Mouse (Mus musculus): ENCODE measurements around the gene Zfp174. TPM values are rescaled to one million over a fixed set of nuclear protein-coding genes. Genes with fewer than 3 reads are reported as not detected.
A peak's percentile ranks its signal among the peaks of the same experiment; 100 is the strongest.
"Not testable (repeated sequence)": the region's sequence is repeated elsewhere in the genome, so short reads cannot be mapped to it uniquely, and the experiment has no call there.

Gene Zfp174
- polyA plus RNA-seq (2012; rRNA removed): 3.6 and 3.8 TPM in 2 replicates

DNA sequence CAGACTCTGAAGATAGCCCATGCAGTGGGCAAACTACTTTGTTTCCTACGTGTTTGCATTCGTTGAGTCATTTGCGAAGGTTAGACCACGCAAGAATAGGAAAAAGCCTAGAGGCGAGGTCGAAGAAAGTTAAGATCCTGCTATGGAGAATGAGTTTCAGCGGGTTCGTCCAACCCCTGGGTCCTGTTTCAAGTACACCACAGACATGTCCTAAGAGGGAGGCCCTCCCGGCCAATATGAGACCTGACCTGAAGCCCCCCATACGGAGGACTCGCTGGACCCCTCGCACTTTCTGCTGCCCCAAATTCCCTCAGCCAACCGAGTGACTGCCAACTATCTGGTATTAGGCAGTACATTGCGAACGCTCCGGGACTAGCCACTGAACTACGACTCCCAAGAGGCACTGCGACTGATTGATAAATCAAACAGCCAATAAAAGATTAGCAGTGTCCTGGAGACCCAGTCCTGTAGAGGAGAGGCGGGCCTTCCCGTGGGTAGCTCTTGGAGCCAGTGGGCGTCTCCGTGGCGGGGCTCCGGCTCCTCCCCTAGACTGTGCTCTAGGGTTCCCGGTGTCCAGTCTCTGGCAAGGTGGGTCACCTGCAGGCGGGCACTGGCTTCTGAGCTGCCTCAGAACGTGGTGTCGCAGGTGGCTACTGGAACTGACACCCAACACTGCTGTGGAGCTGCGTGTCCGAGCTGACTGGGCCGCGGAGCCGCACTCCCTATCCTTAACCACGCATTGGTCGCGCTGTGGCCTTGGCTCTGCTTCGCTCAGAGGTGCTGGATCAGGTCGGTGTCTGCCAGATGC, at the start of gene Zfp174:
Gene Zfp174, plus strand, starts transcription at position 558 of the 808 bp plus-strand sequence.
- peak; percentile 98 for DNase-seq (ENCODE audit: low read depth)
- TF ChIP-seq CTCF (IDR thresholded peaks at IDR 0.05; ENCODE audit: borderline replicate concordance, extremely low read depth, insufficient read depth, insufficient read length): no peak
- TF ChIP-seq POLR2A (IDR thresholded peaks at IDR 0.05; ENCODE audit: borderline replicate concordance, extremely low read depth, insufficient read depth, insufficient read length, poor library complexity, severe bottlenecking): peak; percentile 29; the same call in 1 of the 2 replicates

DNA sequence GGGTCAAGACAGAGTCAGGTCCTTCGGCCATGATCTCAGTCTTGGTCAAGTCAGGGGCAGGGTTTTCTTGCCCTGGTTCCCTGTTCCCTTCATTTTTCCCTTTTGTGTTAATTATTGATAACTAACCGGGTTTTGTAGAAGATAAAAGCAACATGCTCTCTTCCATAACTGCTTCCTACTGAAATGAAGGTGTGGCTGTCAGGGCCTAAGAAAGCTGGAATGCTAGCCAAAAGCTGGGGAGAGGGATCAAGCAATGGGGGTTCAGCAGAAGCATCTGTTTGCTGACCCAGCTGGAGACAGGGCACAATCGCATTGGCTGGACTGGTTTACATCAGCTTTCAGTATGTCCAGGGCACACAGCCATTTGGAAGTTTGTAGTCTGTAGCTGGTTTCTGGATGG, 38.9 kb upstream of the Zfp174 start:
- TF ChIP-seq POLR2A (IDR thresholded peaks at IDR 0.05; ENCODE audit: borderline replicate concordance, extremely low read depth, insufficient read depth, insufficient read length, poor library complexity, severe bottlenecking): no peak
- TF ChIP-seq CTCF (IDR thresholded peaks at IDR 0.05; ENCODE audit: borderline replicate concordance, extremely low read depth, insufficient read depth, insufficient read length): no peak

GRCm38 (mm10) chr16:3814667-3815066, 32.4 kb upstream of the Zfp174 start:
- not testable (repeated sequence) for DNase-seq (ENCODE audit: low read depth)

More for the DNA sequence above, 38.9 kb upstream of the Zfp174 start:
- DNase-seq (ENCODE audit: low read depth): no peak

GRCm38 (mm10) chr16:3820202-3820601, 26.9 kb upstream of the Zfp174 start:
- DNase-seq (ENCODE audit: low read depth): no peak
- TF ChIP-seq POLR2A (IDR thresholded peaks at IDR 0.05; ENCODE audit: borderline replicate concordance, extremely low read depth, insufficient read depth, insufficient read length, poor library complexity, severe bottlenecking) (no peak), CTCF (IDR thresholded peaks at IDR 0.05; ENCODE audit: borderline replicate concordance, extremely low read depth, insufficient read depth, insufficient read length) (no peak)

GRCm38 (mm10) chr16:3828021-3828420, 19.0 kb upstream of the Zfp174 start:
- no peak for DNase-seq (ENCODE audit: low read depth)
- TF ChIP-seq POLR2A (IDR thresholded peaks at IDR 0.05; ENCODE audit: borderline replicate concordance, extremely low read depth, insufficient read depth, insufficient read length, poor library complexity, severe bottlenecking) (no peak), CTCF (IDR thresholded peaks at IDR 0.05; ENCODE audit: borderline replicate concordance, extremely low read depth, insufficient read depth, insufficient read length) (no peak)

GRCm38 (mm10) chr16:3829727-3830126, 17.3 kb upstream of the Zfp174 start:
- TF ChIP-seq CTCF (IDR thresholded peaks at IDR 0.05; ENCODE audit: borderline replicate concordance, extremely low read depth, insufficient read depth, insufficient read length) (no peak), POLR2A (IDR thresholded peaks at IDR 0.05; ENCODE audit: borderline replicate concordance, extremely low read depth, insufficient read depth, insufficient read length, poor library complexity, severe bottlenecking) (no peak)
- no peak for DNase-seq (ENCODE audit: low read depth)

- no peak for DNase-seq (ENCODE audit: low read depth)
- TF ChIP-seq POLR2A (IDR thresholded peaks at IDR 0.05; ENCODE audit: borderline replicate concordance, extremely low read depth, insufficient read depth, insufficient read length, poor library complexity, severe bottlenecking): no peak
- TF ChIP-seq CTCF (IDR thresholded peaks at IDR 0.05; ENCODE audit: borderline replicate concordance, extremely low read depth, insufficient read depth, insufficient read length): no peak
Measured at GRCm38 (mm10) chr16:3830588-3831109, 16.4 kb upstream of the Zfp174 start, which contains the start of gene Olfr15. TSS of gene Olfr15 (plus strand) at chr16:3830878.

- DNase-seq (ENCODE audit: low read depth): no peak
- TF ChIP-seq CTCF (IDR thresholded peaks at IDR 0.05; ENCODE audit: borderline replicate concordance, extremely low read depth, insufficient read depth, insufficient read length) (no peak), POLR2A (IDR thresholded peaks at IDR 0.05; ENCODE audit: borderline replicate concordance, extremely low read depth, insufficient read depth, insufficient read length, poor library complexity, severe bottlenecking) (no peak)
Measured at GRCm38 (mm10) chr16:3835461-3835860, 11.6 kb upstream of the Zfp174 start.

- peak; percentile 22 for DNase-seq (ENCODE audit: low read depth)
- TF ChIP-seq POLR2A (IDR thresholded peaks at IDR 0.05; ENCODE audit: borderline replicate concordance, extremely low read depth, insufficient read depth, insufficient read length, poor library complexity, severe bottlenecking) (no peak), CTCF (IDR thresholded peaks at IDR 0.05; ENCODE audit: borderline replicate concordance, extremely low read depth, insufficient read depth, insufficient read length) (peak; percentile 40; the same call in 1 of the 2 replicates)
Measured at GRCm38 (mm10) chr16:3839157-3839885, 7.7 kb upstream of the Zfp174 start.

DNA sequence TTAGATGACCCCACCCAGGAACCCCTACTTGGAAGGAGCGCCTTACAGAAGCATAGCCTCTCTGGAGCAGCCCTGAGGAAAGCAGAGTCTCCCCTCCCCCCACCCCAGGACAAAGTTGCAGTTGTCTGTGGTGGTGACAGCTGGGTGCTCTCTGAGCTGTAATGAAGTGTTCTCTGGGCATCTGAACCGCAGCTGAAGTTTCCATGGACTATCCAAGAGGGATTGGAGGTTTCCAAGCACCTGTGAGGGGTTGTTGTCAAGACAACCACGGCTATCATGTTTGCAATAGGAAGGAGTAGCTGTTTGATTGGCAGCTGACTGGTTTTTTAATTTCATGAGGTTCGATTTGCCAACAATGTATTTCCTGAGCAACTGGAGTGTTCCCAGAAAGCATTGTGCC, 4.1 kb upstream of the Zfp174 start:
- peak; percentile 37 for DNase-seq (ENCODE audit: low read depth)
- no peak for TF ChIP-seq POLR2A (IDR thresholded peaks at IDR 0.05; ENCODE audit: borderline replicate concordance, extremely low read depth, insufficient read depth, insufficient read length, poor library complexity, severe bottlenecking)
- TF ChIP-seq CTCF (IDR thresholded peaks at IDR 0.05; ENCODE audit: borderline replicate concordance, extremely low read depth, insufficient read depth, insufficient read length): no peak

- no peak for DNase-seq (ENCODE audit: low read depth)
- TF ChIP-seq POLR2A (IDR thresholded peaks at IDR 0.05; ENCODE audit: borderline replicate concordance, extremely low read depth, insufficient read depth, insufficient read length, poor library complexity, severe bottlenecking) (no peak), CTCF (IDR thresholded peaks at IDR 0.05; ENCODE audit: borderline replicate concordance, extremely low read depth, insufficient read depth, insufficient read length) (no peak)
Measured at GRCm38 (mm10) chr16:3843796-3844195, 3.3 kb upstream of the Zfp174 start.

Data from brain, embryonic 14.5 days (tissue).